Mouse (Mus musculus): ENCODE data around the gene Rb1.

DNA sequence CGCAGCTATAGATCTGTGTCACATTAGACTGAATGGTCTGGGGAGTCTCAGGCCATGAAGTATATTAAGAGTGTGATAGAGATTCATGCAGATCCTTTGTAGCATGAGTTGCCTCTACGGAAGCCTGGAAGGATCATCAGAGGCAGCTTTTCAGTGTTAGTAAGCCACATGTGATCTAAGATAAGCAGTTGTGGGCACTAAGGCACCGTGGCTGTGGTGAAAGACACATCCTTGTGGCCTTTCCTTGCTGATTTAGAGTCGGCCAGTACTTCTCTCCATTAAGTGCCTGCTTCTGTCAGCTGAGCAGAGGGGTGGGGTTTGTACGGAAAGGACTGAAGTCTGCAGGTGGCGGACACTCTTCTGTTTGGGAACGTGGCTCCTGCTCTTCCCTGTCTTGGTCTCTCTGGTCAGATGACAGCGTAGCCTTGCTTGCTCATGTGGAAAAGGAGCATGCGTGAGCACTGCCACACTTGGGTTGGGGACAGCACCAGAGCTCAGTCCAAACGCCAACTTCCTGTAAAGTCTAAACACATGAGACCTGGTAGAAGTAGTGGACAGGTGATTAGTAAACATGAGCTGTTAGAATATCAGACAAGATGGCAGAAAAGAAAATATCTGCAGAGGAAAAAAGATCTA lies 162.1 kb downstream of the Rb1 start:
- TF ChIP-seq TAL1 (IDR thresholded peaks at IDR 0.05; ENCODE audit: low read length): no peak
- TF ChIP-seq GATA1 (IDR thresholded peaks at IDR 0.05; ENCODE audit: low read length): no peak
